Mouse (Mus musculus) hindbrain, embryonic 13.5 days (tissue): Measurements from ENCODE around the gene B4galt2. TPM values are rescaled to one million over a fixed set of nuclear protein-coding genes. Genes with fewer than 3 reads are reported as not detected.
A peak's percentile ranks its signal among the peaks of the same experiment; 100 is the strongest.

Source experiments
- ATAC-seq: fragments of 200-750 bp; cut with Nextera tagmentation; 2 replicates; pipeline ENCODE4 v1.8.0; 2017; ENCODE audit warnings: moderate TSS enrichment; ENCODE audit not compliant: low FRiP score
- H3K27ac ChIP-seq: fragments of 300-500 bp; sonication (generic); 2 replicates; pipeline ENCODE4 v1.5.1; 2015; ENCODE audit warnings: inconsistent platforms, mild to moderate bottlenecking, moderate library complexity
- H3K27me3 ChIP-seq: fragments of 300-500 bp; sonication (generic); 2 replicates; pipeline ENCODE4 v1.6.1; 2015; ENCODE audit warnings: mild to moderate bottlenecking, inconsistent platforms
- H3K36me3 ChIP-seq: fragments of 300-500 bp; sonication (generic); 2 replicates; pipeline ENCODE4 v1.6.1; 2015; ENCODE audit warnings: mild to moderate bottlenecking, inconsistent platforms
- H3K4me1 ChIP-seq: fragments of 300-500 bp; sonication (generic); replicated peaks from 2 replicates; pipeline ENCODE4 v1.6.1; 2015; ENCODE audit warnings: inconsistent platforms
- H3K4me2 ChIP-seq: fragments of 300-500 bp; sonication (generic); 2 replicates; pipeline ENCODE4 v1.6.1; 2015; ENCODE audit warnings: inconsistent platforms, mild to moderate bottlenecking, moderate library complexity
- H3K4me3 ChIP-seq: fragments of 300-500 bp; sonication (generic); 2 replicates; pipeline ENCODE4 v1.5.1; 2015; ENCODE audit warnings: mild to moderate bottlenecking, inconsistent platforms
- H3K9ac ChIP-seq: fragments of 300-500 bp; sonication (generic); 2 replicates; pipeline ENCODE4 v1.6.1; 2015; ENCODE audit warnings: mild to moderate bottlenecking, inconsistent platforms
- H3K9me3 ChIP-seq: fragments of 300-500 bp; sonication (generic); 2 replicates; pipeline ENCODE4 v1.6.1; 2016; ENCODE audit warnings: inconsistent platforms
- WGBS: fragments of 180-500 bp; shearing (Covaris S2); methylation state at CpG from one replicate; pipeline ENCODE4 v1.1.7; 2015; 5-methylcytosine and 5-hydroxymethylcytosine counted together
- polyA plus RNA-seq: library from polyadenylated mRNA; unstranded; fragments of >200 nt; fragmentation: Nextera tagmentation; extraction: Ambion mirVana; gene quantifications from 2 replicates; pipeline ENCODE4 v1.2.1, GENCODE M21; 2015

The B4galt2 gene
- polyA plus RNA-seq, 1 experiment from 2014 or later: 45.2 TPM

GRCm38 (mm10) chr4:117862823-117863222 is 20.5 kb downstream of the B4galt2 start:
- H3K27ac ChIP-seq: no peak overlapping the region
- H3K9ac ChIP-seq: no peak overlapping the region
- ATAC-seq: peak; percentile 74
- no peak overlapping the region for H3K4me2 ChIP-seq
- peaks cover 4% of the 10 kb centered on the region; the same call in 1 of the 2 replicates for H3K27me3 ChIP-seq
- H3K4me3 ChIP-seq: no peak overlapping the region
- WGBS: 31% methylated on average over 4 of the region's 4 CpGs
- no peaks in the 10 kb centered on the region for H3K9me3 ChIP-seq
- H3K36me3 ChIP-seq: no peaks in the 10 kb centered on the region
- H3K4me1 ChIP-seq: peaks cover 30% of the 10 kb centered on the region

- Histone ChIP-seq H3K27ac (0 out of 2 replicates have a peak overlapping the region, but pooled peaks have one; percentile 2), H3K9ac (no peak overlapping the region), H3K36me3 (peaks cover 4% of the 10 kb centered on the region; the same call in 1 of the 2 replicates), H3K9me3 (no peaks in the 10 kb centered on the region), H3K4me3 (no peak overlapping the region), H3K4me1 (peaks cover 25% of the 10 kb centered on the region), H3K4me2 (no peak overlapping the region), H3K27me3 (no peaks in the 10 kb centered on the region)
- 86% methylated on average over 9 of the region's 9 CpGs for WGBS
- ATAC-seq: no peak
Observed at GRCm38 (mm10) chr4:117860570-117860969, 22.7 kb downstream of the B4galt2 start.

- H3K36me3 ChIP-seq: peaks cover 4% of the 10 kb centered on the region; the same call in 1 of the 2 replicates
- peaks cover 36% of the 10 kb centered on the region for H3K4me1 ChIP-seq
- ATAC-seq: no peak
- no peaks in the 10 kb centered on the region for H3K9me3 ChIP-seq
- 53% methylated on average over 3 of the region's 3 CpGs for WGBS
- H3K27ac ChIP-seq: 0 out of 2 replicates have a peak overlapping the region, but pooled peaks have one; percentile 5
- H3K4me2 ChIP-seq: no peak overlapping the region
- H3K4me3 ChIP-seq: no peak overlapping the region
- H3K27me3 ChIP-seq: 0 out of 2 replicates have a peak, but pooled peaks cover under 1% of the 10 kb centered on the region
- H3K9ac ChIP-seq: no peak overlapping the region
Observed at GRCm38 (mm10) chr4:117858794-117859193, 24.5 kb downstream of the B4galt2 start.

- Histone ChIP-seq H3K9ac (no peak overlapping the region), H3K4me2 (no peak overlapping the region), H3K36me3 (peaks cover 4% of the 10 kb centered on the region; the same call in 1 of the 2 replicates), H3K27me3 (0 out of 2 replicates have a peak, but pooled peaks cover 3% of the 10 kb centered on the region), H3K27ac (peak overlapping the region; percentile 67), H3K4me1 (peaks cover 36% of the 10 kb centered on the region), H3K4me3 (no peak overlapping the region), H3K9me3 (no peaks in the 10 kb centered on the region)
- WGBS: 64% methylated on average over 9 of the region's 9 CpGs
- ATAC-seq: peak; percentile 29; the same call in 1 of the 2 replicates
Observed at GRCm38 (mm10) chr4:117855146-117855545, 28.1 kb downstream of the B4galt2 start.

- ATAC-seq: no peak
- Histone ChIP-seq H3K9ac (no peak overlapping the region), H3K9me3 (no peaks in the 10 kb centered on the region), H3K27ac (no peak overlapping the region), H3K4me3 (no peak overlapping the region), H3K4me1 (peaks cover 43% of the 10 kb centered on the region), H3K36me3 (peaks cover 4% of the 10 kb centered on the region; the same call in 1 of the 2 replicates), H3K27me3 (0 out of 2 replicates have a peak, but pooled peaks cover 5% of the 10 kb centered on the region), H3K4me2 (no peak overlapping the region)
- 87% methylated on average over 10 of the region's 10 CpGs for WGBS
Observed at GRCm38 (mm10) chr4:117852152-117852868, 31.0 kb downstream of the B4galt2 start.

GRCm38 (mm10) chr4:117850871-117851270 is 32.4 kb downstream of the B4galt2 start:
- no peak for ATAC-seq
- H3K9ac ChIP-seq: no peak overlapping the region
- H3K27me3 ChIP-seq: 0 out of 2 replicates have a peak, but pooled peaks cover 5% of the 10 kb centered on the region
- H3K36me3 ChIP-seq: no peaks in the 10 kb centered on the region
- WGBS: 80% methylated on average over 7 of the region's 7 CpGs
- no peak overlapping the region for H3K4me2 ChIP-seq
- no peak overlapping the region for H3K4me3 ChIP-seq
- H3K27ac ChIP-seq: 0 out of 2 replicates have a peak overlapping the region, but pooled peaks have one; percentile 8
- H3K9me3 ChIP-seq: no peaks in the 10 kb centered on the region
- peaks cover 50% of the 10 kb centered on the region for H3K4me1 ChIP-seq

- no peak overlapping the region for H3K9ac ChIP-seq
- peak overlapping the region; percentile 1; the same call in 1 of the 2 replicates for H3K4me2 ChIP-seq
- no peak for ATAC-seq
- no peak overlapping the region for H3K4me3 ChIP-seq
- no peaks in the 10 kb centered on the region for H3K36me3 ChIP-seq
- 77% methylated on average over 7 of the region's 7 CpGs for WGBS
- 0 out of 2 replicates have a peak, but pooled peaks cover 5% of the 10 kb centered on the region for H3K27me3 ChIP-seq
- H3K27ac ChIP-seq: peak overlapping the region; percentile 70
- H3K4me1 ChIP-seq: peaks cover 46% of the 10 kb centered on the region
- H3K9me3 ChIP-seq: no peaks in the 10 kb centered on the region
Observed at GRCm38 (mm10) chr4:117850176-117850575, 33.1 kb downstream of the B4galt2 start.

GRCm38 (mm10) chr4:117849506-117849905 is 33.8 kb downstream of the B4galt2 start:
- Histone ChIP-seq H3K9ac (peak overlapping the region; percentile 49; the same call in 1 of the 2 replicates), H3K27me3 (0 out of 2 replicates have a peak, but pooled peaks cover 5% of the 10 kb centered on the region), H3K4me2 (peak overlapping the region; percentile 11), H3K36me3 (no peaks in the 10 kb centered on the region), H3K4me3 (no peak overlapping the region), H3K9me3 (no peaks in the 10 kb centered on the region), H3K4me1 (peaks cover 39% of the 10 kb centered on the region), H3K27ac (peak overlapping the region; percentile 70)
- WGBS: 23% methylated on average over 5 of the region's 5 CpGs
- ATAC-seq: peak; percentile 70

GRCm38 (mm10) chr4:117849063-117849462 is 34.2 kb downstream of the B4galt2 start:
- peak overlapping the region; percentile 49; the same call in 1 of the 2 replicates for H3K9ac ChIP-seq
- H3K4me3 ChIP-seq: no peak overlapping the region
- H3K27me3 ChIP-seq: 0 out of 2 replicates have a peak, but pooled peaks cover 5% of the 10 kb centered on the region

GRCm38 (mm10) chr4:117847011-117847410 is 36.3 kb downstream of the B4galt2 start:
- Histone ChIP-seq H3K36me3 (no peaks in the 10 kb centered on the region), H3K4me3 (no peak overlapping the region), H3K27ac (peak overlapping the region; percentile 4; the same call in 1 of the 2 replicates), H3K9me3 (no peaks in the 10 kb centered on the region), H3K4me2 (no peak overlapping the region), H3K27me3 (0 out of 2 replicates have a peak, but pooled peaks cover 3% of the 10 kb centered on the region), H3K4me1 (peaks cover 36% of the 10 kb centered on the region), H3K9ac (no peak overlapping the region)
- no peak for ATAC-seq
- WGBS: 23% methylated on average over 2 of the region's 2 CpGs

More at GRCm38 (mm10) chr4:117849063-117849462, 34.2 kb downstream of the B4galt2 start:
- 44% methylated on average over 17 of the region's 17 CpGs for WGBS
- peak; percentile 37; the same call in 1 of the 2 replicates for ATAC-seq
- H3K36me3 ChIP-seq: no peaks in the 10 kb centered on the region
- peak overlapping the region; percentile 11 for H3K4me2 ChIP-seq
- H3K4me1 ChIP-seq: peaks cover 36% of the 10 kb centered on the region
- H3K9me3 ChIP-seq: no peaks in the 10 kb centered on the region
- H3K27ac ChIP-seq: peak overlapping the region; percentile 69

- Histone ChIP-seq H3K27ac (no peak overlapping the region), H3K9ac (no peak overlapping the region), H3K9me3 (no peaks in the 10 kb centered on the region), H3K4me3 (no peak overlapping the region), H3K36me3 (no peaks in the 10 kb centered on the region), H3K4me2 (no peak overlapping the region), H3K27me3 (0 out of 2 replicates have a peak, but pooled peaks cover 3% of the 10 kb centered on the region), H3K4me1 (peaks cover 36% of the 10 kb centered on the region)
- ATAC-seq: no peak
- WGBS: 96% methylated on average over 4 of the region's 4 CpGs
Observed at GRCm38 (mm10) chr4:117846261-117846660, 37.0 kb downstream of the B4galt2 start.

GRCm38 (mm10) chr4:117845316-117845715 is 38.0 kb downstream of the B4galt2 start:
- Histone ChIP-seq H3K9me3 (no peaks in the 10 kb centered on the region), H3K4me3 (no peak overlapping the region), H3K9ac (no peak overlapping the region), H3K4me2 (no peak overlapping the region), H3K27me3 (0 out of 2 replicates have a peak, but pooled peaks cover 3% of the 10 kb centered on the region), H3K36me3 (no peaks in the 10 kb centered on the region), H3K27ac (no peak overlapping the region), H3K4me1 (peaks cover 28% of the 10 kb centered on the region)
- WGBS: 52% methylated on average over 11 of the region's 11 CpGs
- ATAC-seq: no peak
